Mouse (Mus musculus) hindbrain, embryonic 14.5 days (tissue): ENCODE results near the gene Dpysl5. TPM values are rescaled to one million over a fixed set of nuclear protein-coding genes. Genes with fewer than 3 reads are reported as not detected.
A peak's percentile ranks its signal among the peaks of the same experiment; 100 is the strongest.

Experiments used
- ATAC-seq: fragments of 200-750 bp; cut with Nextera tagmentation; 2 replicates; pipeline ENCODE4 v1.8.0; 2017; ENCODE audit warnings: moderate number of reproducible peaks, mild to moderate bottlenecking, moderate TSS enrichment, moderate library complexity; ENCODE audit not compliant: low FRiP score
- DNase-seq: peaks from one replicate; pipeline ENCODE4 v3.0.0-alpha.2; 2015; ENCODE audit warnings: low spot score
- H3K27ac ChIP-seq: fragments of 300-500 bp; sonication (generic); 2 replicates; pipeline ENCODE4 v1.5.1; 2014; ENCODE audit warnings: mild to moderate bottlenecking, moderate library complexity
- H3K27me3 ChIP-seq: fragments of 300-500 bp; sonication (generic); 2 replicates; pipeline ENCODE4 v1.6.1; 2014; ENCODE audit warnings: mild to moderate bottlenecking, low read length, mixed read lengths; ENCODE audit not compliant: control insufficient read depth, insufficient read depth
- H3K36me3 ChIP-seq: fragments of 300-500 bp; sonication (generic); replicated peaks from 2 replicates; pipeline ENCODE4 v1.6.1; 2014; ENCODE audit not compliant: control insufficient read depth, insufficient read depth
- H3K4me1 ChIP-seq: fragments of 300-500 bp; sonication (generic); replicated peaks from 2 replicates; pipeline ENCODE4 v1.6.1; 2014; ENCODE audit warnings: antibody characterized with exemption, low read length, mixed read lengths; ENCODE audit not compliant: control insufficient read depth, insufficient read depth
- H3K4me2 ChIP-seq: fragments of 300-500 bp; sonication (generic); replicated peaks from 2 replicates; pipeline ENCODE4 v1.6.1; 2014; ENCODE audit warnings: mild to moderate bottlenecking, moderate library complexity
- H3K4me3 ChIP-seq: fragments of 300-500 bp; sonication (generic); replicated peaks from 2 replicates; pipeline ENCODE4 v1.5.1; 2014; ENCODE audit warnings: mild to moderate bottlenecking, low read length
- H3K9ac ChIP-seq: fragments of 300-500 bp; sonication (generic); 2 replicates; pipeline ENCODE4 v1.6.1; 2014
- H3K9me3 ChIP-seq: fragments of 300-500 bp; sonication (generic); 2 replicates; pipeline ENCODE4 v1.6.1; 2016; ENCODE audit warnings: low read length; ENCODE audit not compliant: control insufficient read depth
- WGBS: fragments of 180-500 bp; shearing (Covaris S2); extraction: QIAGEN DNeasy Blood & Tissue Kit; methylation state at CpG from one replicate; pipeline ENCODE4 v1.1.7; 2014; 5-methylcytosine and 5-hydroxymethylcytosine counted together
- polyA plus RNA-seq: library from polyadenylated mRNA; unstranded; fragments of >200 nt; fragmentation: Nextera tagmentation; extraction: Ambion mirVana; gene quantifications from 2 replicates; pipeline ENCODE4 v1.2.1, GENCODE M21; 2014

Dpysl5 gene
- polyA plus RNA-seq, 1 experiment from 2014 or later = 202 TPM

DNA sequence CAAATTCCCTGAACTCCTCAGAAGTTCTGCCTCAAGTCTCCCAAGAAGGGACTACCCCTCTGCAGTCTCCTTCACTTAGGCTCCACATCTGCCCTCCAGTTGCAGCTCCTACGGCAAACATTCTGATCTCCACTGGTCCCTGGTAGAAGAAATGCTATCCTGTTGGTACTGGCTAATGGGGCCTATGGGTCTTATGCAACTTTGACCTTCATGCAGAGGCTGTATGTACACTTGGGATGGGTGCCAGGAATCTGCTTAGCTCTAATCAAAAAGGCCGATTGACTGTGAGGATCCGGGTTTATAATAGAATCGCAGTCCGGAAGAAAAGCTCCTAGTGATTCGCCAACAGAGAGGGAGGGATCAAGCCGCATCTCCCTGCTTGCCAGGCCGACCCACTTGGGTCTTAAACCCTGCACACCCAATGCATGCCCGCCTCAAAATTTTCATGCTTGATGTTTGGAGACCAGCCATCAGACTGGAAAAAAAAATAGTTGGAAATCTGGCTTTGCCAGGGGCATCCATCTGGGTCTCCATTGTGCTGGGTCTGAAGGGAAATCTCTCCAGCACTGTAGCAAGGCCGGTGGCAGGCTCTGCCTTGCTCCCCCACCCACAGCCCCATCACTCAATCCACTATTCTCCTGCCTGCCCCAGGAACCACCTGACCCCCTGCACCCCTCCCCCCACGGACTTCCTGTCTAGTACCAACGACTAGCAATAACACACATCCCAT lies 38.4 kb downstream of the Dpysl5 start:
- no peak overlapping the region for H3K4me3 ChIP-seq
- no peak overlapping the region for H3K4me2 ChIP-seq
- H3K36me3 ChIP-seq = peaks cover 98% of the 10 kb centered on the region
- WGBS = 44% methylated on average over 12 of the region's 12 CpGs
- peaks cover 13% of the 10 kb centered on the region; the same call in 1 of the 2 replicates for H3K4me1 ChIP-seq
- H3K9me3 ChIP-seq = no peaks in the 10 kb centered on the region
- no peaks in the 10 kb centered on the region for H3K27me3 ChIP-seq
- DNase-seq (peak; percentile 49), ATAC-seq (peak; percentile 62; the same call in 1 of the 2 replicates)
- no peak overlapping the region for H3K9ac ChIP-seq
- H3K27ac ChIP-seq = peak overlapping the region; percentile 28

- H3K36me3 ChIP-seq = peaks cover 92% of the 10 kb centered on the region
- no peak overlapping the region for H3K27ac ChIP-seq
- H3K4me2 ChIP-seq = no peak overlapping the region
- ATAC-seq (no peak), DNase-seq (no peak)
- H3K4me1 ChIP-seq = peaks cover 13% of the 10 kb centered on the region; the same call in 1 of the 2 replicates
- no peaks in the 10 kb centered on the region for H3K9me3 ChIP-seq
- no peaks in the 10 kb centered on the region for H3K27me3 ChIP-seq
- WGBS = 84% methylated on average over 5 of the region's 5 CpGs
- no peak overlapping the region for H3K9ac ChIP-seq
- H3K4me3 ChIP-seq = no peak overlapping the region
These were observed 39.7 kb downstream of the Dpysl5 start for GRCm38 (mm10) chr5:30751071-30751470.

DNA sequence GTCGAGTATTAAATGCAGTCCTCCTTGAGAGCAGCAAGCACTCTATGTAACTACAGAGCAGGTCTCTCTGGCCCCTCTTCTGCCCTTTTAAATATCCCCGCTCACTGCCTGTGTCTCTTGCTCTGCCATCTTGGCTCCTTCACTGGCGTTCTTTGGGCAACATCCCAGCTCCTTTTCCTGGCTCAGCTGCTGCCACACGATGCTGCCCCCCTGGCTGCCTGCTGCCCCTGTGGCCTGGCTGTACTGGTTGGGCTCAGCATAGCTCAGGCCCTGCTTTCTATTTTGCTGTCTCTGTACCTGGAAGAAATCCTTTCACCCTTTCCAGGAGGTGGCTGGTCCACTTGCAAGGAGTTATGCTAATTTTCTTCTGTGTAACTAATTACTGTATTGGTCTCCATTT lies 41.8 kb downstream of the Dpysl5 start:
- Histone ChIP-seq H3K36me3 (peaks cover 76% of the 10 kb centered on the region), H3K9ac (no peak overlapping the region), H3K27ac (peak overlapping the region; percentile 17; the same call in 1 of the 2 replicates), H3K4me3 (no peak overlapping the region), H3K4me1 (peaks cover 13% of the 10 kb centered on the region; the same call in 1 of the 2 replicates), H3K4me2 (no peak overlapping the region), H3K27me3 (no peaks in the 10 kb centered on the region), H3K9me3 (no peaks in the 10 kb centered on the region)
- 72% methylated on average over 4 of the region's 4 CpGs for WGBS
- no peak for ATAC-seq
- no peak for DNase-seq

DNA sequence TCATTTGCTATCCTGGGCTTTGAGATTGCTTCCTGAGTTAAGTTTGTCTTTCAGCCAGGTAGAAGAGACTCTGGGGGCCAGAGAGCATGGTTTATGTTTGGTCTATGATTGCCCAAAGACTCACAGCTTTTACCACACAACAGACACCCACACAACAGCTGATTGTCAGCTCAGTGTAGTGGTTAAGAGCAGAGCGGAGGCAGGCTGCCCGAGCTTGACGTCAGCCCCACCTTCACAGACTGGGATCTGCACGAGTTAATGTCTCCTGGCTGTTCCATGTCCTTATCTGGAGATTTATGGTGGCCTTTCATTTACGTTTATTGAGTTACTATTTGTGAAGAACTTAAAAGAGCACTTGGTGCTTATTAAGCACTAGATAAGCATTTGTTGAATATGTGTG lies 43.9 kb downstream of the Dpysl5 start:
- Histone ChIP-seq H3K27me3 (no peaks in the 10 kb centered on the region), H3K4me3 (no peak overlapping the region), H3K27ac (no peak overlapping the region), H3K36me3 (peaks cover 55% of the 10 kb centered on the region), H3K4me1 (peaks cover under 1% of the 10 kb centered on the region; the same call in 1 of the 2 replicates), H3K9me3 (no peaks in the 10 kb centered on the region), H3K9ac (no peak overlapping the region), H3K4me2 (no peak overlapping the region)
- ATAC-seq (no peak), DNase-seq (no peak)
- 79% methylated on average over 5 of the region's 5 CpGs for WGBS

DNA sequence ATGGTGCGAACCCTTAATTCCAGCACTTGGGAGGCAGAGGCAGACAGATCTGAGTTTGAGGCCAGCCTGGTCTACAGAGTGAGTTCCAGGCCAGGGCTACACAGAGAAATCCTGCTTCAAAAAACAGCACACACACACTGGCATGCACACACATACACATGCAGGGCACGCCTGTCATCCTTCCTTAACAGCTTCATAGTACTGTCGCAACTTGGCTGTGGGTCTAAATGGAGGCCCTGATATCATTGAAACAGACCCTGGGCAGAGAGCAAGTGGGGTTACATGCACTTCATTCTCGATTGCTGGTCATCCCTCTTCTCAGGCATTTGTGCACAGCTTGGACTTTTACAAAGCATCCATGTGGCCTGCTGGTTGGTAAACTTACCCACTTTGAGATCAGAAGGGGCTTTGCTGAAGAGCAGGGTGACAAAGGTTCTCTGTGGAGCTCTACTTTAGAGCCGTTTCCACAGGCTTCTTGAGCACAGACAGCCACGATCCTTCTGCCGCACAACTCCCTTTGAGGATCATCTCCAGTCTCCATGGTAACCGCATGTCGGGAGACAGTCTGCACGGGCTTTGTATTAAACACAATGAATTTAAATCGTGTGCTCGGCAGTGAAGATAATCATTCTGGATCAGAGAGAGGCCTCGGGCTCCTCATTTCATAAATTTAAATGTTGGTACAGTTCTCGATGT lies 51.6 kb downstream of the Dpysl5 start:
- WGBS = 22% methylated on average over 14 of the region's 14 CpGs
- ATAC-seq (peak; percentile 88), DNase-seq (peak; percentile 79)
- H3K9ac ChIP-seq = peak overlapping the region; percentile 35
- no peak overlapping the region for H3K4me3 ChIP-seq
- peak overlapping the region; percentile 6; the same call in 1 of the 2 replicates for H3K4me2 ChIP-seq
- no peaks in the 10 kb centered on the region for H3K9me3 ChIP-seq
- H3K36me3 ChIP-seq = peaks cover 19% of the 10 kb centered on the region
- no peaks in the 10 kb centered on the region for H3K27me3 ChIP-seq
- peaks cover 41% of the 10 kb centered on the region for H3K4me1 ChIP-seq
- H3K27ac ChIP-seq = peak overlapping the region; percentile 93

- no peaks in the 10 kb centered on the region for H3K27me3 ChIP-seq
- DNase-seq (no peak), ATAC-seq (no peak; the same call in 1 of the 2 replicates)
- peaks cover 19% of the 10 kb centered on the region for H3K36me3 ChIP-seq
- whole genome bisulfite sequencing = 29% methylated on average over 5 of the region's 5 CpGs
- H3K4me3 ChIP-seq = no peak overlapping the region
- peak overlapping the region; percentile 6; the same call in 1 of the 2 replicates for H3K4me2 ChIP-seq
- H3K4me1 ChIP-seq = peaks cover 47% of the 10 kb centered on the region
- no peaks in the 10 kb centered on the region for H3K9me3 ChIP-seq
- peak overlapping the region; percentile 35 for H3K9ac ChIP-seq
- peak overlapping the region; percentile 93 for H3K27ac ChIP-seq
These were observed 52.1 kb downstream of the Dpysl5 start for GRCm38 (mm10) chr5:30763511-30763830.

DNA sequence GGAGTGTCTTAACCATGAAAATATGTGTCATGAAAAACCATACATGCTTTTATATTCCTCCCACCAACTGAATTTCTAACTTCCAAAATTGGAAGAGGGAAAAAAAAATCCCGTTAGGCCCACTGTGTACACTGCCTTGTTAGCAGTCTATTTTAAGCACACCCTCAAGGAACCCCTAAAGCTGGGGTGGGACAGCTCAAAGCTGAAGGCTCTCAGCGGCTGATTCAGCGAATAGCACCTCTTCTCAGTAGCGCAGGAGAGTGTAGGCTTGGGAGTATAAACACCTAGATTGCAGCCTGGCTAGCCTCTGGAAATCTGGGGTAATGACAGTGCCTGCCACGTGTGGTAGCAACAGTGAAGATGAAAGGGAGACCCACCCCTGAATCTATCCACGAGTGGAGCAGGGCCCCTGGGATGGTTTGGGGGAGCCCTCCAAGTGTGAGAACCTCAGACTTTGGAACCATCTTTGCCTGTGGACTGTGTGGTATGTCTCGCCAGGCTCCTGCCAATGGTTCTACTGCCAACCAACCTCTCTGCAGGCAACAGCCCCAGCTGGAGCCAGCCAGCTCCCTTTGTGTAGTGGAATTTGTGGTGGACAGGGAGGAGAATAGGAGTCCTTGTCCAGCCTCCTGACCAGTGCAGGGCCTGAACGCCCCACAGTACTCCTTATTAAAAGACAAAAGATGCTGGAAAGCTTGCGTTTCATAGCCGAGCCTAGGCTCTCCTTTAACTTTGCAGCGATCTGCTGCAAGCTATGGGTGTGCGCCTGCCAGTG lies 54.4 kb downstream of the Dpysl5 start:
- 65% methylated on average over 12 of the region's 12 CpGs for WGBS
- ATAC-seq (no peak), DNase-seq (no peak)
- no peaks in the 10 kb centered on the region for H3K27me3 ChIP-seq
- H3K4me3 ChIP-seq = no peak overlapping the region
- H3K9me3 ChIP-seq = no peaks in the 10 kb centered on the region
- no peak overlapping the region for H3K4me2 ChIP-seq
- no peak overlapping the region for H3K9ac ChIP-seq
- H3K36me3 ChIP-seq = peaks cover 20% of the 10 kb centered on the region
- H3K4me1 ChIP-seq = peaks cover 56% of the 10 kb centered on the region
- H3K27ac ChIP-seq = peak overlapping the region; percentile 61

DNA sequence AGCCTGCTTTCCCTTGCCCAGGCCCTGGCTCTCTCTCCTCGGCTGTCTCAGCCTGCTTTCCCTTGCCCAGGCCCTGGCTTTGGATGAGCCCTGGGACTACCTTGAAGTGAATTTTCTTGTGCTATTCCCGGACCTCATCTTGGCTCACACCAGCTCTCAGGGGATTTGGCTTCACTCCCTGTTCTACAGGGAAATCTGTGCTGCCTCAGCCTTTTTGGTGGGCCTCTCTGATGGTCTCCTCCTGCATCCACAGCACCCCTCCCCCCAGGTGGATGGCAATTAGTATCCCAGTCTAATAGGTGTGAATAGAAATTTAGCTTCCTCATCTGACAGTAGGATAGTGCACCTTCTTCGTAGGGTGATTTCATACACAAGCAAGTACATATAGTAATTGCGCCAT lies 56.7 kb downstream of the Dpysl5 start:
- Histone ChIP-seq H3K4me2 (no peak overlapping the region), H3K9ac (peak overlapping the region; percentile 31; the same call in 1 of the 2 replicates), H3K36me3 (peaks cover 16% of the 10 kb centered on the region; the same call in 1 of the 2 replicates), H3K27me3 (no peaks in the 10 kb centered on the region), H3K27ac (peak overlapping the region; percentile 52), H3K4me1 (peaks cover 50% of the 10 kb centered on the region), H3K4me3 (no peak overlapping the region), H3K9me3 (no peaks in the 10 kb centered on the region)
- DNase-seq (no peak), ATAC-seq (no peak)
- 63% methylated on average over 4 of the region's 4 CpGs for WGBS

DNA sequence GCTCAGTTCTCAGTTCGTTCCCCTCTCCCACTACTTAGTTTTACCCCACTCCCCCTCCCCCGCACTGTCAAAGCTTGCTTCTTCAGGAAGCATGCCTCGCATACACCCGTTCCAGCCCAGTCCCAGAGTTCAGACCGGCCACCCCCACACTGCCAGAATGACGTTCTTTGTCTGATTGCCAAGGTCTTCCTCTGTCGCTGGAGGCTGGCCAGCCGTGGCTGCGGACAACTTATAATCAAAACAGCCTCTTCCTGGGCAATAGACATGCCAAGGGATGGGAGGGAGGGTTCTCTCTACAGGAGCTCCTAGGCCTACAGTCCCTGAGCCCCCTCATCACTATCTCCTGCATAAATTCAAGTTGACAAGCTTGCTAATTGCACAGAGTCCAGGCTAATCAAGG lies 57.2 kb downstream of the Dpysl5 start:
- peak; percentile 69; the same call in 1 of the 2 replicates for ATAC-seq
- Histone ChIP-seq H3K36me3 (peaks cover 16% of the 10 kb centered on the region; the same call in 1 of the 2 replicates), H3K27me3 (no peaks in the 10 kb centered on the region), H3K4me2 (no peak overlapping the region), H3K27ac (peak overlapping the region; percentile 52; the same call in 1 of the 2 replicates), H3K9me3 (no peaks in the 10 kb centered on the region), H3K4me3 (no peak overlapping the region), H3K4me1 (peaks cover 47% of the 10 kb centered on the region), H3K9ac (no peak overlapping the region)
- peak; percentile 63 for DNase-seq
- 19% methylated on average over 9 of the region's 9 CpGs for WGBS
